Mouse (Mus musculus) adrenal gland, adult 18-20 months (tissue): ENCODE data around the gene Tomm34. TPM values are rescaled to one million over a fixed set of nuclear protein-coding genes. Genes with fewer than 3 reads are reported as not detected.
"Not testable (repeated sequence)": the region's sequence is repeated elsewhere in the genome, so short reads cannot be mapped to it uniquely, and the experiment has no call there.

Experiments
- DNase-seq, 2 experiments: peaks; one replicate each; pipeline ENCODE4 v3.0.0; 2021 to 2022; ENCODE audit warnings: low spot score in 2 of 2
- total RNA-seq, 2 experiments: library from RNA; stranded (reverse); gene quantifications; 1 replicate in 1 of 2; 2 replicates in 1 of 2; pipeline ENCODE4 v1.2.3; 2021

The Tomm34 gene
- total RNA-seq, 2 experiments from 2014 or later, result 37.2 to 52.7 TPM

GRCm38 (mm10) chr2:164077875-164078274, 6.9 kb upstream of the Tomm34 start:
- DNase-seq, result no peak

- no peak for DNase-seq
Measured at GRCm38 (mm10) chr2:164076874-164077425, 6.0 kb upstream of the Tomm34 start.

GRCm38 (mm10) chr2:164075088-164075487, 4.1 kb upstream of the Tomm34 start:
- no peak for DNase-seq

- DNase-seq, result peak; percentile 97
Measured at GRCm38 (mm10) chr2:164073918-164074578, 3.1 kb upstream of the Tomm34 start.

- no peak for DNase-seq
Measured at GRCm38 (mm10) chr2:164073120-164073519, 2.2 kb upstream of the Tomm34 start.

GRCm38 (mm10) chr2:164072109-164072508, 1.1 kb upstream of the Tomm34 start:
- DNase-seq, result no peak

GRCm38 (mm10) chr2:164071437-164071820, 460 bp upstream of the Tomm34 start:
- DNase-seq, result not testable (repeated sequence)

GRCm38 (mm10) chr2:164070142-164070764, 716 bp downstream of the Tomm34 start, which contains the start of gene Stk4:
Gene Stk4 (plus strand): TSS chr2:164070322.
- no peak for DNase-seq

- no peak for DNase-seq
Measured at GRCm38 (mm10) chr2:164059634-164060235, 11.2 kb downstream of the Tomm34 start.

- DNase-seq, result no peak
Measured at GRCm38 (mm10) chr2:164054671-164055070, 16.3 kb downstream of the Tomm34 start.

- DNase-seq, result peak in 1 of 2 experiments; percentile 45
Measured at GRCm38 (mm10) chr2:164053767-164054166, 17.2 kb downstream of the Tomm34 start.

GRCm38 (mm10) chr2:164047197-164047690, 23.7 kb downstream of the Tomm34 start:
- DNase-seq, result no peak

GRCm38 (mm10) chr2:164041523-164041922, 29.4 kb downstream of the Tomm34 start:
- DNase-seq, result no peak

- no peak for DNase-seq
Measured at GRCm38 (mm10) chr2:164040949-164041348, 30.0 kb downstream of the Tomm34 start.

- no peak for DNase-seq
Measured at GRCm38 (mm10) chr2:164038407-164039028, 32.5 kb downstream of the Tomm34 start.

GRCm38 (mm10) chr2:164036520-164037019, 34.4 kb downstream of the Tomm34 start:
- DNase-seq, result no peak

GRCm38 (mm10) chr2:164032973-164033372, 38.0 kb downstream of the Tomm34 start:
- no peak for DNase-seq

- no peak for DNase-seq
Measured at GRCm38 (mm10) chr2:164031147-164031546, 39.8 kb downstream of the Tomm34 start.

GRCm38 (mm10) chr2:164025150-164025549, 45.8 kb downstream of the Tomm34 start, which contains the start of gene Pabpc1l:
Gene Pabpc1l (plus strand): TSS chr2:164025450.
- no peak for DNase-seq

GRCm38 (mm10) chr2:164022104-164022503, 48.9 kb downstream of the Tomm34 start:
- DNase-seq, result no peak

- DNase-seq, result no peak
Measured at GRCm38 (mm10) chr2:164019943-164020342, 51.0 kb downstream of the Tomm34 start.
